ENCODE assay signal across 9 mouse cellular contexts in the genomic region with DNA sequence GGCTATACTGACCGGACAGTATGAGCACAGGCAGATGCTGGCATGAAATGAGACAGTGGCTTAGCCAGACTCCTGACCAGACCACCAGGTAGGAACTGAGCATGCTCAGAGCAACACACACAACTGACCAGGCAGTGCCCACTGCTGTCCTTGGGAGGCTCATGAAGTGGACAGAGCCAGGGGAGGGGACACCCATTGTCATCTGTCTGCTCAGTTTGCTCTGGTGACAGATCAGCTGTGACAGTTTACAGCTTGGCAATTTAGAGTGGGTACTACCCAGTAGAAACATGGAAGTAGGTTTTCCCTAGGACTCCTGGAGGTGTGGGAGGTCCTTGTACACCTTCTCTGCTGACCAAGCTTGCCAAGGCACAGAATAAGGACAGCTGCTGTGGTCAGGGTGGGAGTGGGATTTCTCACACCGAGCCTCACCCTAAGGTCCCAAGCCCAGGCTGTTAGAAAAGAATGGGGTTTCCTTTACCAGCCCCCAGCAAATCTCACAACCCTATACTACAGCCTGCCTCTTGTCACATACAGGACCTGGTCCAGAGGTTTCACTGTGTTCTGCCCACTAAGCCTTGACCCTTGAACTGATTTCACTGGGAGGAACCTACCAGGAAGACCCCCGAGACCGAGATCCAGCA.
DNase-seq lines count a peak whose midpoint lies in the region; ATAC-seq lines count a peak whose summit lies in the region.
"Had no signal": no experiment of that assay in that cellular context is flagged by ENCODE, and none has a peak within 500 bp of the region (broad histone marks: within the 10 kb centered on the region; RNA-seq: fewer than 3 reads in every experiment).

No protein-coding gene starts in this region.

- H3K27ac ChIP-seq in heart, embryonic 12.5 days (ENCODE audit: poor library complexity, severe bottlenecking), result peak overlapping the region; percentile 67
- H3K27ac ChIP-seq in hindbrain, embryonic 13.5 days, result peak overlapping the region; percentile 2; the same call in 1 of the 2 replicates
- H3K27ac ChIP-seq in midbrain, embryonic 11.5 days (ENCODE audit: low read depth, low read length), result no peak overlapping the region

- no peak for ATAC-seq in heart, embryonic 12.5 days (ENCODE audit: insufficient number of reproducible peaks, low FRiP score)
- peak; percentile 9; the same call in 1 of the 2 replicates for ATAC-seq in hindbrain, embryonic 13.5 days (ENCODE audit: low FRiP score)
- ATAC-seq in midbrain, embryonic 11.5 days (ENCODE audit: low FRiP score), result peak; percentile 1; the same call in 1 of the 2 replicates

- no peaks in the 10 kb centered on the region for H3K27me3 ChIP-seq in heart, embryonic 12.5 days (replicated peaks)
- no peaks in the 10 kb centered on the region for H3K27me3 ChIP-seq in hindbrain, embryonic 13.5 days
- no peaks in the 10 kb centered on the region; the same call in 1 of the 2 replicates for H3K27me3 ChIP-seq in midbrain, embryonic 11.5 days (ENCODE audit: control insufficient read depth, insufficient read depth, low read length)
- H3K27me3 ChIP-seq: CH12.LX had no signal

- H3K9me3 ChIP-seq in heart, embryonic 12.5 days (replicated peaks), result no peaks in the 10 kb centered on the region
- no peaks in the 10 kb centered on the region for H3K9me3 ChIP-seq in hindbrain, embryonic 13.5 days
- H3K9me3 ChIP-seq in midbrain, embryonic 11.5 days (ENCODE audit: control insufficient read depth, low read length), result no peaks in the 10 kb centered on the region

- H3K4me1 ChIP-seq in heart, embryonic 12.5 days (replicated peaks), result peaks cover 51% of the 10 kb centered on the region
- peaks cover 54% of the 10 kb centered on the region for H3K4me1 ChIP-seq in hindbrain, embryonic 13.5 days (replicated peaks)
- peaks cover 18% of the 10 kb centered on the region for H3K4me1 ChIP-seq in midbrain, embryonic 11.5 days (ENCODE audit: control insufficient read depth, insufficient read depth, low read length)

- WGBS in heart, embryonic 12.5 days, result 40% methylated on average over 4 of the region's 4 CpGs
- 36% methylated on average over 4 of the region's 4 CpGs for WGBS in hindbrain, embryonic 13.5 days
- WGBS in midbrain, embryonic 11.5 days, result 25% methylated on average over 4 of the region's 4 CpGs

- H3K4me3 ChIP-seq in heart, embryonic 12.5 days, result peak overlapping the region; percentile 88
- peak overlapping the region; percentile 78 for H3K4me3 ChIP-seq in hindbrain, embryonic 13.5 days
- peak overlapping the region; percentile 71 for H3K4me3 ChIP-seq in midbrain, embryonic 11.5 days (ENCODE audit: low read depth, low read length)

- DNase-seq in heart, postnatal 25 days (ENCODE audit: low spot score), result no peak
- peak; percentile 41 for DNase-seq in adipocyte (ENCODE audit: low spot score)
- peak; percentile 81 for DNase-seq in midbrain, embryonic 11.5 days (ENCODE audit: low spot score, missing footprints)
- DNase-seq in right cerebral cortex, postnatal 10 days (ENCODE audit: low spot score in 2 of 2), result no peak
- no peak for DNase-seq in urinary bladder, postnatal 25 days (ENCODE audit: low spot score)
- no peak for DNase-seq in spleen, adult 18-20 months

- H3K36me3 ChIP-seq in heart, embryonic 12.5 days, result no peaks in the 10 kb centered on the region
- H3K36me3 ChIP-seq in hindbrain, embryonic 13.5 days, result no peaks in the 10 kb centered on the region
- no peaks in the 10 kb centered on the region for H3K36me3 ChIP-seq in midbrain, embryonic 11.5 days (ENCODE audit: control insufficient read depth, insufficient read depth, low read length)

- peak overlapping the region; percentile 89 for H3K4me2 ChIP-seq in heart, embryonic 12.5 days
- peak overlapping the region; percentile 95 for H3K4me2 ChIP-seq in hindbrain, embryonic 13.5 days
- peak overlapping the region; percentile 99 for H3K4me2 ChIP-seq in midbrain, embryonic 11.5 days

- intact Hi-C loops in heart, postnatal 25 days (cut with DNase I), result loop anchor here (5.0 kb wide), 2 partner anchors 402 to 547 kb away; no protein-coding TSS in a partner anchor

- H3K9ac ChIP-seq in heart, embryonic 12.5 days, result peak overlapping the region; percentile 94
- peak overlapping the region; percentile 94 for H3K9ac ChIP-seq in hindbrain, embryonic 13.5 days
- peak overlapping the region; percentile 78; the same call in 1 of the 2 replicates for H3K9ac ChIP-seq in midbrain, embryonic 11.5 days (ENCODE audit: low read length)

Comparison
In these comparisons a context has a peak if more than half of its experiments do, and no peak if none do; other contexts are left out.
1. DNase-seq: peak in adipocyte (single experiment) and midbrain, embryonic 11.5 days (single experiment); none in heart, postnatal 25 days (single experiment), right cerebral cortex, postnatal 10 days (0 of 2), urinary bladder, postnatal 25 days (single experiment) and spleen, adult 18-20 months (0 of 2).
2. Peak in every context shown above with its lines, with median percentiles within 50 percentile points of each other: H3K4me2 ChIP-seq, H3K4me3 ChIP-seq and H3K9ac ChIP-seq.